ENCODE assay signal across 13 mouse cellular contexts in genomic region chr13:111326096-111326665, GRCm38 (mm10).
DNase-seq lines count a peak whose midpoint lies in the region; ATAC-seq lines count a peak whose summit lies in the region.
"Had no signal": no experiment of that assay in that cellular context is flagged by ENCODE, and none has a peak within 500 bp of the region (broad histone marks: within the 10 kb centered on the region; RNA-seq: fewer than 3 reads in every experiment).

No protein-coding gene starts in this region.

- no peak for ATAC-seq in embryonic facial prominence, embryonic 13.5 days (ENCODE audit: insufficient number of reproducible peaks, insufficient read depth, low FRiP score, low TSS enrichment, low read depth)
- ATAC-seq in erythroblast, adult 5-6 weeks (replicated peaks; ENCODE audit: low FRiP score, poor library complexity, severe bottlenecking), result no peak

- H3K4me1 ChIP-seq in embryonic facial prominence, embryonic 13.5 days, result peaks cover 10% of the 10 kb centered on the region
- H3K4me1 ChIP-seq: heart, embryonic 10.5 days; midbrain, embryonic 12.5 days had no signal

- intact Hi-C loops in left cerebral cortex, postnatal 4 days (cut with DNase I), result no loop called here

- H3K27ac ChIP-seq in embryonic facial prominence, embryonic 13.5 days, result peak overlapping the region; percentile 80
- H3K27ac ChIP-seq: heart, embryonic 10.5 days; kidney, postnatal 0 days; midbrain, embryonic 12.5 days had no signal

- DNase-seq in kidney, adult 9 months, result peak; percentile 61
- DNase-seq in kidney, adult 18-20 months, result no peak
- DNase-seq in kidney, postnatal 4 days, result peak; percentile 11 to 27
- DNase-seq in lung, postnatal 36 days, result peak; percentile 28
- no peak for DNase-seq in left cerebral cortex, postnatal 4 days
- no peak for DNase-seq in ovary, postnatal 36 days (ENCODE audit: low spot score)
- DNase-seq: thymus, adult 18-20 months had no signal

- no peak overlapping the region for H3K4me3 ChIP-seq in embryonic facial prominence, embryonic 13.5 days
- H3K4me3 ChIP-seq: heart, embryonic 10.5 days; midbrain, embryonic 12.5 days had no signal

- 47% methylated on average over 16 of the region's 16 CpGs for WGBS in embryonic facial prominence, embryonic 13.5 days

- H3K9ac ChIP-seq in embryonic facial prominence, embryonic 13.5 days, result no peak overlapping the region
- H3K9ac ChIP-seq: midbrain, embryonic 12.5 days had no signal

- no peaks in the 10 kb centered on the region for H3K36me3 ChIP-seq in embryonic facial prominence, embryonic 13.5 days
- H3K36me3 ChIP-seq: heart, embryonic 10.5 days; midbrain, embryonic 12.5 days had no signal

- no peaks in the 10 kb centered on the region for H3K27me3 ChIP-seq in embryonic facial prominence, embryonic 13.5 days
- H3K27me3 ChIP-seq: CH12.LX; midbrain, embryonic 12.5 days had no signal

- no peaks in the 10 kb centered on the region for H3K9me3 ChIP-seq in embryonic facial prominence, embryonic 13.5 days
- H3K9me3 ChIP-seq: heart, embryonic 10.5 days; midbrain, embryonic 12.5 days had no signal

- H3K4me2 ChIP-seq in embryonic facial prominence, embryonic 13.5 days, result no peak overlapping the region
- H3K4me2 ChIP-seq: midbrain, embryonic 12.5 days had no signal

Comparison
In these comparisons a context has a peak if more than half of its experiments do, and no peak if none do; other contexts are left out.
1. DNase-seq: peak in kidney, adult 9 months (single experiment), kidney, postnatal 4 days (2 of 2) and lung, postnatal 36 days (single experiment); none in kidney, adult 18-20 months (single experiment), left cerebral cortex, postnatal 4 days (single experiment) and ovary, postnatal 36 days (single experiment).